Mouse (Mus musculus) midbrain, embryonic 13.5 days (tissue): ENCODE measurements around the gene Gm49369. TPM values are rescaled to one million over a fixed set of nuclear protein-coding genes. Genes with fewer than 3 reads are reported as not detected.

Experiments
- ATAC-seq: fragments of 200-750 bp; cut with Nextera tagmentation; 2 replicates; pipeline ENCODE4 v1.8.0; 2017; ENCODE audit warnings: mild to moderate bottlenecking, moderate TSS enrichment, moderate library complexity
- H3K27ac ChIP-seq: fragments of 300-500 bp; sonication (generic); 2 replicates; pipeline ENCODE4 v1.5.1; 2015; ENCODE audit warnings: inconsistent platforms, mild to moderate bottlenecking, moderate library complexity
- H3K27me3 ChIP-seq: fragments of 300-500 bp; sonication (generic); 2 replicates; pipeline ENCODE4 v1.6.1; 2015; ENCODE audit warnings: mild to moderate bottlenecking, inconsistent platforms
- H3K36me3 ChIP-seq: fragments of 300-500 bp; sonication (generic); 2 replicates; pipeline ENCODE4 v1.6.1; 2015; ENCODE audit warnings: mild to moderate bottlenecking, inconsistent platforms
- H3K4me1 ChIP-seq: fragments of 300-500 bp; sonication (generic); replicated peaks from 2 replicates; pipeline ENCODE4 v1.6.1; 2015; ENCODE audit warnings: inconsistent platforms
- H3K4me2 ChIP-seq: fragments of 300-500 bp; sonication (generic); replicated peaks from 2 replicates; pipeline ENCODE4 v1.6.1; 2015; ENCODE audit warnings: moderate library complexity, mild to moderate bottlenecking, inconsistent platforms
- H3K4me3 ChIP-seq: fragments of 300-500 bp; sonication (generic); replicated peaks from 2 replicates; pipeline ENCODE4 v1.5.1; 2015; ENCODE audit warnings: mild to moderate bottlenecking, inconsistent platforms
- H3K9ac ChIP-seq: fragments of 300-500 bp; sonication (generic); replicated peaks from 2 replicates; pipeline ENCODE4 v1.6.1; 2015; ENCODE audit warnings: mild to moderate bottlenecking, inconsistent platforms
- H3K9me3 ChIP-seq: fragments of 300-500 bp; sonication (generic); 2 replicates; pipeline ENCODE4 v1.6.1; 2016; ENCODE audit warnings: mild to moderate bottlenecking, inconsistent platforms
- WGBS: fragments of 180-500 bp; shearing (Covaris S2); methylation state at CpG from one replicate; pipeline ENCODE4 v1.1.7; 2015; 5-methylcytosine and 5-hydroxymethylcytosine counted together
- polyA plus RNA-seq: library from polyadenylated mRNA; unstranded; fragments of >200 nt; fragmentation: Nextera tagmentation; extraction: Ambion mirVana; gene quantifications from 2 replicates; pipeline ENCODE4 v1.2.1, GENCODE M21; 2015

Gene Gm49369
- polyA plus RNA-seq, 1 experiment from 2014 or later: not detected

GRCm38 (mm10) chr7:142363107-142363506 is 19.4 kb downstream of the Gm49369 start:
- Histone ChIP-seq H3K36me3 (no peaks in the 10 kb centered on the region), H3K27ac (no peak overlapping the region), H3K9me3 (no peaks in the 10 kb centered on the region), H3K4me2 (no peak overlapping the region), H3K4me3 (no peak overlapping the region), H3K9ac (no peak overlapping the region), H3K27me3 (peaks cover 3% of the 10 kb centered on the region; the same call in 1 of the 2 replicates), H3K4me1 (no peaks in the 10 kb centered on the region)
- no peak for ATAC-seq
- WGBS: 86% methylated on average over 4 of the region's 4 CpGs

- H3K9me3 ChIP-seq: no peaks in the 10 kb centered on the region
- ATAC-seq: no peak
These were observed 21.7 kb downstream of the Gm49369 start for GRCm38 (mm10) chr7:142360743-142361142.

GRCm38 (mm10) chr7:142359129-142359528 is 23.3 kb downstream of the Gm49369 start:
- no peak overlapping the region for H3K27ac ChIP-seq
- H3K9me3 ChIP-seq: no peaks in the 10 kb centered on the region
- H3K27me3 ChIP-seq: no peaks in the 10 kb centered on the region
- no peaks in the 10 kb centered on the region for H3K4me1 ChIP-seq
- no peak overlapping the region for H3K4me3 ChIP-seq
- no peak overlapping the region for H3K9ac ChIP-seq
- 68% methylated on average over 8 of the region's 8 CpGs for WGBS
- no peaks in the 10 kb centered on the region for H3K36me3 ChIP-seq
- no peak overlapping the region for H3K4me2 ChIP-seq
- no peak for ATAC-seq

More at GRCm38 (mm10) chr7:142360743-142361142, 21.7 kb downstream of the Gm49369 start:
- Histone ChIP-seq H3K36me3 (no peaks in the 10 kb centered on the region), H3K27ac (no peak overlapping the region), H3K4me3 (no peak overlapping the region), H3K4me1 (no peaks in the 10 kb centered on the region), H3K4me2 (no peak overlapping the region), H3K9ac (no peak overlapping the region), H3K27me3 (no peaks in the 10 kb centered on the region)

GRCm38 (mm10) chr7:142357566-142357965 is 24.9 kb downstream of the Gm49369 start:
- Histone ChIP-seq H3K9me3 (no peaks in the 10 kb centered on the region), H3K4me1 (peaks cover 1% of the 10 kb centered on the region; the same call in 1 of the 2 replicates), H3K27me3 (no peaks in the 10 kb centered on the region), H3K4me2 (no peak overlapping the region), H3K9ac (no peak overlapping the region), H3K4me3 (no peak overlapping the region), H3K36me3 (no peaks in the 10 kb centered on the region), H3K27ac (no peak overlapping the region)
- ATAC-seq: no peak
- 88% methylated on average over 3 of the region's 3 CpGs for WGBS

- Histone ChIP-seq H3K4me3 (no peak overlapping the region), H3K4me2 (no peak overlapping the region), H3K27me3 (no peaks in the 10 kb centered on the region), H3K4me1 (peaks cover 16% of the 10 kb centered on the region), H3K36me3 (no peaks in the 10 kb centered on the region), H3K9me3 (no peaks in the 10 kb centered on the region), H3K27ac (no peak overlapping the region), H3K9ac (no peak overlapping the region)
- no peak for ATAC-seq
- 88% methylated on average over 8 of the region's 8 CpGs for WGBS
These were observed 27.7 kb downstream of the Gm49369 start for GRCm38 (mm10) chr7:142354661-142355233.

GRCm38 (mm10) chr7:142353854-142354253 is 28.6 kb downstream of the Gm49369 start:
- H3K27me3 ChIP-seq: no peaks in the 10 kb centered on the region
- H3K27ac ChIP-seq: no peak overlapping the region
- H3K36me3 ChIP-seq: no peaks in the 10 kb centered on the region
- WGBS: 76% methylated on average over 5 of the region's 5 CpGs
- no peak overlapping the region for H3K9ac ChIP-seq
- no peak overlapping the region for H3K4me2 ChIP-seq
- ATAC-seq: no peak
- H3K9me3 ChIP-seq: no peaks in the 10 kb centered on the region
- H3K4me3 ChIP-seq: no peak overlapping the region
- peaks cover 24% of the 10 kb centered on the region for H3K4me1 ChIP-seq

GRCm38 (mm10) chr7:142351569-142351968 is 30.9 kb downstream of the Gm49369 start:
- no peaks in the 10 kb centered on the region for H3K27me3 ChIP-seq
- peak overlapping the region; percentile 41 for H3K27ac ChIP-seq
- peaks cover 24% of the 10 kb centered on the region for H3K4me1 ChIP-seq
- no peak overlapping the region for H3K4me3 ChIP-seq
- WGBS: 52% methylated on average over 5 of the region's 5 CpGs
- H3K9ac ChIP-seq: no peak overlapping the region
- ATAC-seq: peak; percentile 57
- no peaks in the 10 kb centered on the region for H3K9me3 ChIP-seq
- no peak overlapping the region for H3K4me2 ChIP-seq
- no peaks in the 10 kb centered on the region for H3K36me3 ChIP-seq

GRCm38 (mm10) chr7:142349308-142349961 is 33.0 kb downstream of the Gm49369 start:
- Histone ChIP-seq H3K27ac (peak overlapping the region; percentile 64), H3K9ac (no peak overlapping the region)
- WGBS: 14% methylated on average over 9 of the region's 9 CpGs

GRCm38 (mm10) chr7:142347542-142347941 is 34.9 kb downstream of the Gm49369 start:
- 84% methylated on average over 4 of the region's 4 CpGs for WGBS
- H3K9me3 ChIP-seq: no peaks in the 10 kb centered on the region
- no peak for ATAC-seq

More at GRCm38 (mm10) chr7:142349308-142349961, 33.0 kb downstream of the Gm49369 start:
- peak overlapping the region; percentile 14 for H3K4me2 ChIP-seq
- no peaks in the 10 kb centered on the region for H3K27me3 ChIP-seq
- H3K36me3 ChIP-seq: no peaks in the 10 kb centered on the region
- ATAC-seq: peak; percentile 79
- H3K4me3 ChIP-seq: no peak overlapping the region
- H3K9me3 ChIP-seq: no peaks in the 10 kb centered on the region
- peaks cover 24% of the 10 kb centered on the region for H3K4me1 ChIP-seq

GRCm38 (mm10) chr7:142342247-142342640 is 40.2 kb downstream of the Gm49369 start:
- 79% methylated on average over 3 of the region's 3 CpGs for WGBS
- ATAC-seq: no peak
- no peak overlapping the region for H3K4me3 ChIP-seq
- no peaks in the 10 kb centered on the region for H3K4me1 ChIP-seq
- no peaks in the 10 kb centered on the region for H3K9me3 ChIP-seq
- H3K36me3 ChIP-seq: no peaks in the 10 kb centered on the region
- H3K4me2 ChIP-seq: no peak overlapping the region
- H3K27ac ChIP-seq: no peak overlapping the region
- H3K27me3 ChIP-seq: no peaks in the 10 kb centered on the region
- H3K9ac ChIP-seq: no peak overlapping the region

More at GRCm38 (mm10) chr7:142347542-142347941, 34.9 kb downstream of the Gm49369 start:
- peaks cover 22% of the 10 kb centered on the region for H3K4me1 ChIP-seq
- H3K4me2 ChIP-seq: no peak overlapping the region
- H3K9ac ChIP-seq: no peak overlapping the region
- H3K27ac ChIP-seq: no peak overlapping the region
- no peaks in the 10 kb centered on the region for H3K36me3 ChIP-seq
- H3K27me3 ChIP-seq: no peaks in the 10 kb centered on the region
- no peak overlapping the region for H3K4me3 ChIP-seq

GRCm38 (mm10) chr7:142341564-142342246 is 40.8 kb downstream of the Gm49369 start:
- H3K27ac ChIP-seq: no peak overlapping the region
- ATAC-seq: no peak
- H3K36me3 ChIP-seq: no peaks in the 10 kb centered on the region
- H3K9me3 ChIP-seq: no peaks in the 10 kb centered on the region
- H3K9ac ChIP-seq: no peak overlapping the region
- no peaks in the 10 kb centered on the region for H3K4me1 ChIP-seq
- no peak overlapping the region for H3K4me3 ChIP-seq
- WGBS: 87% methylated on average over 10 of the region's 10 CpGs
- no peaks in the 10 kb centered on the region for H3K27me3 ChIP-seq
- H3K4me2 ChIP-seq: no peak overlapping the region

- H3K9ac ChIP-seq: 0 out of 2 replicates have a peak overlapping the region, but pooled peaks have one; percentile 2
- H3K4me2 ChIP-seq: no peak overlapping the region
- whole genome bisulfite sequencing: 61% methylated on average over 10 of the region's 10 CpGs
- H3K27me3 ChIP-seq: no peaks in the 10 kb centered on the region
- no peak overlapping the region for H3K27ac ChIP-seq
- no peaks in the 10 kb centered on the region for H3K9me3 ChIP-seq
- H3K4me3 ChIP-seq: no peak overlapping the region
- H3K4me1 ChIP-seq: no peaks in the 10 kb centered on the region
- no peak for ATAC-seq
- H3K36me3 ChIP-seq: no peaks in the 10 kb centered on the region
These were observed 42.0 kb downstream of the Gm49369 start for GRCm38 (mm10) chr7:142340269-142340970.
